Mouse (Mus musculus): ENCODE data around the gene S100pbp. TPM values are rescaled to one million over a fixed set of nuclear protein-coding genes. Genes with fewer than 3 reads are reported as not detected.

The S100pbp gene
- polyA plus RNA-seq, 1 experiment from 2014 or later: 7.3 TPM

DNA sequence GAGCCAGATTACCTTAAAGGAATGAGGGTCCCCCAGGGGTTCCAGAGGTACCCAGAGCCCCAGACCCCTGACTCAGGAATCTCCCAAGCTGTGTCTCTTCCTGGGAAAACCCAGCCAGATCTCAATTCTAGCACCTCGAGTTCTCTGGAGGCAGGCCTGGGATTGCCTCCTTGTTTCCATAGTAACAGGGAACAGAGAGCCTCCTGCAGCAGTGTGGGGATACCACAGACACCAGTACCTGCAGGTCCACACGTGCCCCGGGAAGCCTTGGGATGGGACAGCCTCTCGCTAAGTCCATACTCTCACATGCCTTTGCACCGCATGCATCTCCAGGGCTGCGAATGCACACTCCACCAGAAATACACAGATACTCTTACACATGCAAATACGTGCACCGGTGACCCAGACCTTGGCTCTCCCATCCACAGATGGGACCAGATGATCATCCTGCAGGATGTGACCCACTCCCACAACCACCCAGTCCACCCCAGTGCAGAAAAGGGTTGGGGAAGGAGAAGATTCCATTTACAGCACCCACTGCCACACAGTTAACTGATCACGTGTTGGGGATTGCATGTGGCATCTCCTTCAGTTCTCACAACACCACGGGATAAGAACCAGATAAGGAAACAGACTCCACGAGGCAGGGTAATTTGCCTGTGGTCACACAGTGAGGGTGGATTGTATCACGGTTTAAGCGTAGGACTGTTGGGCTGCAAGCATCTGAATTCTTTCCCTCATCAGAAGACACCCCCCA is 60.8 kb downstream of the S100pbp start:
- no peaks in the 10 kb centered on the region for H3K27me3 ChIP-seq (replicated peaks; ENCODE audit: insufficient read depth, low read length)
- H3K4me1 ChIP-seq (ENCODE audit: insufficient read depth, low read depth, low read length): peaks cover 8% of the 10 kb centered on the region; the same call in 1 of the 2 replicates
- no peak for ATAC-seq
- 40% methylated on average over 13 of the region's 13 CpGs for WGBS
- TF ChIP-seq CTCF (IDR thresholded peaks at IDR 0.05) (no peak), EP300 (IDR thresholded peaks at IDR 0.05) (no peak)
- no peak overlapping the region for H3K27ac ChIP-seq (ENCODE audit: low read length)
- DNase-seq (ENCODE audit: low spot score): no peak
- no peak overlapping the region for H3K4me2 ChIP-seq (replicated peaks; ENCODE audit: low read depth, low read length)
- H3K9me3 ChIP-seq (ENCODE audit: low read length): no peaks in the 10 kb centered on the region
- no peak overlapping the region for H3K9ac ChIP-seq (replicated peaks; ENCODE audit: low read depth)
- no peaks in the 10 kb centered on the region for H3K36me3 ChIP-seq (ENCODE audit: insufficient read depth, low read length)
- no peak overlapping the region for H3K4me3 ChIP-seq (ENCODE audit: low read depth, low read length)

DNA sequence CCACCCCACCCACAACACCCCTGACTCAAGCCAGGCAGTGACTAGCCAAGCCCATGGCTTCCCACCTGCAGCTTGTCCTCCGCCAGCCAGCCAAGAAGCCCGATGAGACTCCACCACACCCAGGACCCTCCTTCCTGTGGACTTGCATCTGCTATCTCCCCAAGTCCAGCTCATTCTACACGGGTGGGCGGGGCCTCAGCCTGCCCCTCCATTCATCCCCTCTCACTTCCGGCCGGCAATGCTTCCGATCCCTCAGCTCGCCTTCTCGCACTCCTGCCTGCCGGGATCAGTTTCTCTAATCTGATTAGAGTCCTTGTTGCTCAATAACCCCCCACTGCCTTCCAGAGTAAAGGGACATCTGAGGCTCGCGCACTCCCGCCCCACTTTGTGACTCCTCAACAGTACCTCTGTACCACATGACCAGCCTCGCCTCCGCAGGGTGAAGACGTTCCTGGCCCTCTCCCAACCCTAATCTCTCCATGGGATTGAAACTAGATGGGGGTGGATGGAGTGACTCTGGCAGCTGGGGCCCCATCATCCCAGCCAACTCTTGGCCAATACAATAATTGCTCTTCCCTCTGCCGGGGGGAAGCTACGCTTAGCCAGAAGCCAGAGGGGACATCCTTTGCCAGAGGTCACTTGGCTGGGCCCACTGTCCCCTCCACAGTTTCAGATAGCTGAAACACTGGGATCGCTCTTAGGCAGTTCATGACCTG is 63.6 kb downstream of the S100pbp start:
- Histone ChIP-seq H3K4me1 (ENCODE audit: insufficient read depth, low read depth, low read length) (peaks cover 10% of the 10 kb centered on the region; the same call in 1 of the 2 replicates), H3K4me2 (replicated peaks; ENCODE audit: low read depth, low read length) (no peak overlapping the region), H3K9ac (replicated peaks; ENCODE audit: low read depth) (no peak overlapping the region), H3K9me3 (ENCODE audit: low read length) (no peaks in the 10 kb centered on the region), H3K36me3 (ENCODE audit: insufficient read depth, low read length) (no peaks in the 10 kb centered on the region), H3K27ac (ENCODE audit: low read length) (no peak overlapping the region), H3K4me3 (ENCODE audit: low read depth, low read length) (peak overlapping the region; percentile 17; the same call in 1 of the 2 replicates), H3K27me3 (replicated peaks; ENCODE audit: insufficient read depth, low read length) (peaks cover 15% of the 10 kb centered on the region)
- peak; percentile 79 for ATAC-seq
- peak; percentile 84 for DNase-seq (ENCODE audit: low spot score)
- TF ChIP-seq CTCF (IDR thresholded peaks at IDR 0.05) (no peak), EP300 (IDR thresholded peaks at IDR 0.05) (0 out of 2 replicates have a peak, but pooled peaks have one; percentile 34)
- WGBS: 8% methylated on average over 19 of the region's 19 CpGs

DNA sequence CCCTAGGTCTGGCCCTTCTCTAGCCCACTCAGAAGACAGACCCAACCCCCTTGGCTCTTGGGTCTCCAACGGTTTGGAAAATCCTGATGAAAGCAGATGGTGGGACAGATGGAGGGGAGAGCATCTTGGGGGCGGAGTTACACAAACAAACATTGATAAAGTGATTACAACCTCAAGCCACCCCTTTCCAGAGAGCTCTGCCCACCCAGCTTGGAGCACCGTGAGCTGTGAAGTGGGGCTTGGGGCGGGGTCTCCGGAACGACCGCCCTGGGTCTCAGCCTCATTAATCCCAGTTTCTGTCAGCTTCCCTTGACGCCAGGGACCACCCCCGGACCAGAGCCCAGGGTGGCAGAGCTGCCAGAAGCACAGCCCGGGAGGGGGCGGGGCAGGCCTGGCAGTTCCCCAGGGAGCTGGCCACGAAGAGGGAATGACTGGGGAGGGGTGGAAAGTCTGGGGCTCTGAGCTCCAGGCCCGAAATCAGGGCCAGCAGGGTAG is 64.8 kb downstream of the S100pbp start:
- no peak overlapping the region; the same call in 1 of the 2 replicates for H3K4me2 ChIP-seq (replicated peaks; ENCODE audit: low read depth, low read length)
- no peaks in the 10 kb centered on the region for H3K36me3 ChIP-seq (ENCODE audit: insufficient read depth, low read length)
- no peak overlapping the region for H3K4me3 ChIP-seq (ENCODE audit: low read depth, low read length)
- DNase-seq (ENCODE audit: low spot score) (no peak), ATAC-seq (no peak)
- H3K9me3 ChIP-seq (ENCODE audit: low read length): no peaks in the 10 kb centered on the region
- WGBS: 3% methylated on average over 13 of the region's 13 CpGs
- TF ChIP-seq CTCF (IDR thresholded peaks at IDR 0.05) (no peak), EP300 (IDR thresholded peaks at IDR 0.05) (no peak)
- H3K4me1 ChIP-seq (ENCODE audit: insufficient read depth, low read depth, low read length): peaks cover 3% of the 10 kb centered on the region; the same call in 1 of the 2 replicates
- H3K9ac ChIP-seq (replicated peaks; ENCODE audit: low read depth): no peak overlapping the region
- H3K27ac ChIP-seq (ENCODE audit: low read length): no peak overlapping the region
- peaks cover 22% of the 10 kb centered on the region for H3K27me3 ChIP-seq (replicated peaks; ENCODE audit: insufficient read depth, low read length)

DNA sequence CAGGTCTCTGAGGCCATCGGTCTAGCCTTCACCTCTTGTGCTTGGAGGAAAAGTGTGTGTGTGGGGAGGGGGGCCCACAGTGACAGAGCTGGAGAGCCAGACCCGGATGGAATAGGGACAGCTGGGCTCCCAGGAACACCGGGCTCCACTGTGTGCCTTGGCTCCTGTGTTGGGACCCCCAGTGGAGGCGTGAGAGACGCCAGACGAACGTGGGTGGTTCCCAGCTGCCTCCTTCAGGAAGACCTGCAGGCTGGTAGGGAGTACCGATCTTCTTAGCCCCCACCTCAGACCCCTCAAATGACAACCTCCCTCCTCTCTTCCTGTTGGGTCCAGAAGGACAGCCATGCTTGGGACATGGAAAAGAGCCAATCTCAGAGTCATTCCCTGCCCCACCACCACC is 66.8 kb downstream of the S100pbp start:
- no peak overlapping the region for H3K9ac ChIP-seq (replicated peaks; ENCODE audit: low read depth)
- H3K27me3 ChIP-seq (replicated peaks; ENCODE audit: insufficient read depth, low read length): peaks cover 22% of the 10 kb centered on the region
- H3K27ac ChIP-seq (ENCODE audit: low read length): no peak overlapping the region
- H3K9me3 ChIP-seq (ENCODE audit: low read length): no peaks in the 10 kb centered on the region
- ATAC-seq (no peak), DNase-seq (ENCODE audit: low spot score) (no peak)
- peaks cover 3% of the 10 kb centered on the region; the same call in 1 of the 2 replicates for H3K4me1 ChIP-seq (ENCODE audit: insufficient read depth, low read depth, low read length)
- no peaks in the 10 kb centered on the region for H3K36me3 ChIP-seq (ENCODE audit: insufficient read depth, low read length)
- TF ChIP-seq EP300 (IDR thresholded peaks at IDR 0.05) (no peak), CTCF (IDR thresholded peaks at IDR 0.05) (no peak)
- H3K4me3 ChIP-seq (ENCODE audit: low read depth, low read length): no peak overlapping the region
- H3K4me2 ChIP-seq (replicated peaks; ENCODE audit: low read depth, low read length): no peak overlapping the region
- 14% methylated on average over 8 of the region's 8 CpGs for WGBS

DNA sequence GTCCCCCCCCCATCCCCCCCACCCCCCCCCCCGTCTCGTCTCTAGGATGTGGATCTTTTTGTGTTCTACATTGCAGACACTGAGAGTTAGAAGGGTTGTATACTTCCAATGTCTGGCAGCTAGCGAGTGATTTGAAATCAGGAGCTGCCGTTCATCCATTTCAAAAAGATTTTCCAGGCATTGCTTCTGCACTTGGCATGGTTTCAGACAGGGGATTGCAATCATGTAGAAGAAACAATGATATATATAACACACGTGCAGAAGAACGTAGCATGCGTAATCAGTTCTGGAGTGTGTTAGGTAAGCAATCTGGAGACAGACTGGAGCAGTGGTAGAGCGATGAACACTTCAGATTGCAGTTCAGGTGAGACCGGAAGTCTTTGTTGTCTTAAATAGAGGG is 67.4 kb downstream of the S100pbp start:
- no peak overlapping the region for H3K4me3 ChIP-seq (ENCODE audit: low read depth, low read length)
- no peaks in the 10 kb centered on the region for H3K9me3 ChIP-seq (ENCODE audit: low read length)
- DNase-seq (ENCODE audit: low spot score) (no peak), ATAC-seq (no peak)
- WGBS: 24% methylated on average over 9 of the region's 9 CpGs
- TF ChIP-seq CTCF (IDR thresholded peaks at IDR 0.05): no peak
- no peak for TF ChIP-seq EP300 (IDR thresholded peaks at IDR 0.05)
- H3K27ac ChIP-seq (ENCODE audit: low read length): no peak overlapping the region
- peaks cover 3% of the 10 kb centered on the region; the same call in 1 of the 2 replicates for H3K4me1 ChIP-seq (ENCODE audit: insufficient read depth, low read depth, low read length)
- H3K4me2 ChIP-seq (replicated peaks; ENCODE audit: low read depth, low read length): no peak overlapping the region
- no peaks in the 10 kb centered on the region for H3K36me3 ChIP-seq (ENCODE audit: insufficient read depth, low read length)
- peaks cover 22% of the 10 kb centered on the region for H3K27me3 ChIP-seq (replicated peaks; ENCODE audit: insufficient read depth, low read length)
- H3K9ac ChIP-seq (replicated peaks; ENCODE audit: low read depth): no peak overlapping the region

DNA sequence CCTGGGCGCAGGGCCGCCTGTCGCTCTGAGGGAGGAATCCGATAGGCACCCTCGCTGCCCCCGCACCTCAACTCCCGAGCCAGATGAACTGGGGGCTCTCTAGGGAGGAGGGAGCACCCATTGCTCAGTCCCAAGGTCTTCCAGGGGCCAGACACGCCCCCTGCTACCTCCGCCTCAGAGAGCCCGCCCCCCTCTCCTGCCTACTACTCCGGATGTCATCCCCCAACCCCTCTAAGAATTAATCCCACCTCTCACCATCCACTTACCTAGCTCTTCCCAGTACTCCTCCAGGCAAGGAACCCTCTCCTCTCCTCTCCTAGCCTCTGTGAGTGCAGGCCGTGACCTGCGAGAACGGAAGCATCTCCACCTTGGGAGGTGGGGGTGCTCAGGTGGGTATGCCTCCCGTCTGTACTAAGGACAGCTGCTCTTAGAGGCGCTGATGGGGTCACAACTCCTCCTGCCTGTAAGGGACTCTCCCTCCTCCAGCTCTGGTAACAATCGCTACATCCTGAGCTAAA is 67.9 kb downstream of the S100pbp start, which contains the start of gene Hpca:
TSS of gene Hpca (minus strand) at position 468 of the 518 bp plus-strand sequence.
- 7% methylated on average over 11 of the region's 17 CpGs for WGBS
- DNase-seq (ENCODE audit: low spot score) (no peak), ATAC-seq (no peak)
- Histone ChIP-seq H3K9ac (replicated peaks; ENCODE audit: low read depth) (no peak within 1 kb of the TSS), H3K9me3 (ENCODE audit: low read length) (no peaks in the 10 kb centered on the region), H3K27me3 (replicated peaks; ENCODE audit: insufficient read depth, low read length) (peaks cover 22% of the 10 kb centered on the region), H3K4me2 (replicated peaks; ENCODE audit: low read depth, low read length) (peak within 1 kb of the TSS; percentile 61), H3K36me3 (ENCODE audit: insufficient read depth, low read length) (no peaks in the 10 kb centered on the region), H3K27ac (ENCODE audit: low read length) (no peak within 1 kb of the TSS), H3K4me3 (ENCODE audit: low read depth, low read length) (peak within 1 kb of the TSS; percentile 33), H3K4me1 (ENCODE audit: insufficient read depth, low read depth, low read length) (peaks cover 3% of the 10 kb centered on the region; the same call in 1 of the 2 replicates)
- no peak for TF ChIP-seq CTCF (IDR thresholded peaks at IDR 0.05)
- no peak for TF ChIP-seq EP300 (IDR thresholded peaks at IDR 0.05)

Data from lung, postnatal 0 days (tissue).